Mouse (Mus musculus) intestine, embryonic 16.5 days (tissue): Measurements from ENCODE around the gene Cfap77. TPM values are rescaled to one million over a fixed set of nuclear protein-coding genes. Genes with fewer than 3 reads are reported as not detected.

ENCODE experiments used
- ATAC-seq: fragments of 200-750 bp; cut with Nextera tagmentation; 2 replicates; pipeline ENCODE4 v1.8.0; 2017; ENCODE audit warnings: moderate TSS enrichment, moderate library complexity
- H3K27ac ChIP-seq: fragments of 300-500 bp; sonication (generic); 2 replicates; pipeline ENCODE4 v1.5.1; 2014; ENCODE audit warnings: mild to moderate bottlenecking, low read length
- H3K27me3 ChIP-seq: fragments of 300-500 bp; sonication (generic); replicated peaks from 2 replicates; pipeline ENCODE4 v1.6.1; 2014; ENCODE audit warnings: low read length, control low read depth, mixed read lengths; ENCODE audit not compliant: control insufficient read depth, insufficient read depth
- H3K36me3 ChIP-seq: fragments of 300-500 bp; sonication (generic); 2 replicates; pipeline ENCODE4 v1.6.1; 2014; ENCODE audit warnings: low read length, control low read depth; ENCODE audit not compliant: control insufficient read depth, insufficient read depth
- H3K4me1 ChIP-seq: fragments of 300-500 bp; sonication (generic); 2 replicates; pipeline ENCODE4 v1.6.1; 2014; ENCODE audit warnings: low read length, control low read depth, mixed read lengths; ENCODE audit not compliant: control insufficient read depth, insufficient read depth
- H3K4me2 ChIP-seq: fragments of 300-500 bp; sonication (generic); 2 replicates; pipeline ENCODE4 v1.6.1; 2014; ENCODE audit warnings: low read depth, low read length, control low read depth
- H3K4me3 ChIP-seq: fragments of 300-500 bp; sonication (generic); 2 replicates; pipeline ENCODE4 v1.5.1; 2014; ENCODE audit warnings: mild to moderate bottlenecking, low read length
- H3K9ac ChIP-seq: fragments of 300-500 bp; sonication (generic); 2 replicates; pipeline ENCODE4 v1.6.1; 2014; ENCODE audit warnings: low read depth, low read length
- H3K9me3 ChIP-seq: fragments of 300-500 bp; sonication (generic); 2 replicates; pipeline ENCODE4 v1.6.1; 2016; ENCODE audit warnings: low read length, control low read depth; ENCODE audit not compliant: control insufficient read depth
- WGBS: fragments of 180-500 bp; shearing (Covaris S2); extraction: QIAGEN DNeasy Blood & Tissue Kit; methylation state at CpG from one replicate; pipeline ENCODE4 v1.1.7; 2014; 5-methylcytosine and 5-hydroxymethylcytosine counted together
- polyA plus RNA-seq: library from polyadenylated mRNA; unstranded; fragments of >200 nt; fragmentation: Nextera tagmentation; extraction: Ambion mirVana; gene quantifications from 2 replicates; pipeline ENCODE4 v1.2.1, GENCODE M21; 2015

Gene Cfap77
- polyA plus RNA-seq, 1 experiment from 2014 or later = 0.31 TPM

DNA sequence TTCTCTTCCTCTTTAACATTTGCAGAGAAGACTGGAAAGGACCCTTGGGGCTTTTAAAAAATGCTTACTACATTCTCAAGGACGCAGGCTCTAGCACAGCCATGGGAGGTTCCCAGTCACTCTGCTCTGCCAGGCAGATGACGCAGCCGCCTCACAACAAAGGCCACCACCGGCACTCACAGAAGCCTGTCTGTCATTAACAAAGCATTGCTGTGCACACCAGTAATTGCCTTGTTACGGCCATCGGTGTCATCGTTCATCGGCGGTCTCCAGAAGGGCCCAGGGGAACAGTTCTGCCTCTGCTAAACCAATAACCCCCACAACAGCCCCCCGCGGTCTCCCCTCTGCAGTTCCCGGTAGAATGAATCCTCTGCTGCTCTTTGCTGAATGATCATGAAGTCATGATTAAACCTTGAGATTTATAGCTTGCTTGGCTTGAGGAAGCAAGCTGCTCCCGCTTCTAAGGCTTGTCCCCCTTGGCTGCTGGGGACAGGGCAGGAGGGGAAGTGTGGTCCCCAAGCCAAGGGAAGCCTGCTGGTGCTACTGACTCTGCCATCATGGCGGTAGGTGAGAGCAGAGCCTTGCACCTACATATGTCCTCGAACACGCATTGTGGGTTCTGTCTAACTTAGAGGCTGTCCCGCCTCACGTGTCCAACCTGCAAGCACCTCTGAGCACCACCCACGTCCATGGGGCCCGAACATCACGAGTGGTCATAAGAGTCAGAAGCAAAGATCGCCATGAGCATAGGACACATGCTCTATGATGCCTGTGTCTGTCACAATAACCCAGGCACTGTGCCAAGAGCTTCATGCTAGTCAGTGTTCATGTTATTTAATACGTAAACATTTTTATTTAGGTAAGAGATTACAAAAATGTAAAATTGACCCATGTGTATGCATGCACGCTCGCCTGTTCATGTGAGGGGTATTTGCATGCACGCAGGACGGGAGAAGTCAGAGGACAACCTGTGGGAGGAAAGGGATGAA, 38.0 kb downstream of the Cfap77 start:
- 55% methylated on average over 27 of the region's 27 CpGs for WGBS
- H3K9me3 ChIP-seq = no peaks in the 10 kb centered on the region
- no peaks in the 10 kb centered on the region for H3K27me3 ChIP-seq
- no peak overlapping the region for H3K9ac ChIP-seq
- H3K4me2 ChIP-seq = no peak overlapping the region
- no peaks in the 10 kb centered on the region for H3K36me3 ChIP-seq
- H3K4me1 ChIP-seq = peaks cover 3% of the 10 kb centered on the region; the same call in 1 of the 2 replicates
- no peak overlapping the region for H3K27ac ChIP-seq
- no peak overlapping the region for H3K4me3 ChIP-seq
- ATAC-seq = no peak

DNA sequence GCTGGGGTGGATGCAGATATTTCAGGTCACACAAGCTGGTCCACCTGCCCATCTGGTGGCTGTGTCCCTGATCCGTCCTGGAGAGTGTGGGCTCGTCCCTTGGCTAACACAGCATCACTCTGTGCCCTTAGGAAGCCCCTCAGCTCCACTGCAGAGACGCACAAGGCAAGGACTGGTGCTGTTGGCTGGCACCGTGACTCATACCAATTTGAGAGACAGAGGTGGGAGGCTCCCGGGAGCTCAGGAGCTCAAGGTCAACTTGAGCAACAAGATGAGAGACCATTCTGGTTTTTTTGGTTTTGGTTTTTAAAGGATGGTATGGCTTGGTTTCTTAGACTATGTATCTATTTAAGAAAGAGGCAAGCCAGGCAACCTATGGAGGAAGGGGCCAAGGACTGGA, 42.3 kb downstream of the Cfap77 start:
- Histone ChIP-seq H3K9ac (no peak overlapping the region), H3K27ac (no peak overlapping the region), H3K36me3 (no peaks in the 10 kb centered on the region), H3K4me2 (no peak overlapping the region), H3K4me1 (peaks cover 3% of the 10 kb centered on the region; the same call in 1 of the 2 replicates), H3K4me3 (no peak overlapping the region), H3K9me3 (no peaks in the 10 kb centered on the region), H3K27me3 (no peaks in the 10 kb centered on the region)
- WGBS = 66% methylated on average over 5 of the region's 5 CpGs
- no peak for ATAC-seq

DNA sequence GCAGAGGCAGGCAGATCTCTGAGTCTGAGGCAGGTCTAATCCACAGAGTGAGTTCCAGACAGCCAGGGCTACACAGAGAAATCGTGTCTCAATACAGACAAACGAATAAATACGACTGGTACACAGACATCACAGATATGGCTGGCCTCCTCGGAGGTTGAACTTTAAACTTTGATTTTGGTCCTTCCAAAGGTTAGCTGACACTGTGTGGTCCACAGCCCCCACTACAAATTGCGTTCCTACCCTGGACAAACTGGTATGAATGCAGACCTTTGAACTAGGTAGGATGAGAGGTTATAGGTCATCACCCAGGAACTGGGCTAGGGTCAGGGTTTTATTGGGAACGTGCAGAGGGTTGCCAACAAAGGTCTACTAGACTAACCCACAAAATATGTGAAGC, 47.2 kb downstream of the Cfap77 start:
- ATAC-seq = no peak
- Histone ChIP-seq H3K27ac (no peak overlapping the region), H3K36me3 (no peaks in the 10 kb centered on the region), H3K4me2 (no peak overlapping the region), H3K9ac (no peak overlapping the region), H3K4me3 (no peak overlapping the region), H3K9me3 (no peaks in the 10 kb centered on the region), H3K4me1 (no peaks in the 10 kb centered on the region), H3K27me3 (no peaks in the 10 kb centered on the region)
- 73% methylated on average over 6 of the region's 6 CpGs for WGBS

DNA sequence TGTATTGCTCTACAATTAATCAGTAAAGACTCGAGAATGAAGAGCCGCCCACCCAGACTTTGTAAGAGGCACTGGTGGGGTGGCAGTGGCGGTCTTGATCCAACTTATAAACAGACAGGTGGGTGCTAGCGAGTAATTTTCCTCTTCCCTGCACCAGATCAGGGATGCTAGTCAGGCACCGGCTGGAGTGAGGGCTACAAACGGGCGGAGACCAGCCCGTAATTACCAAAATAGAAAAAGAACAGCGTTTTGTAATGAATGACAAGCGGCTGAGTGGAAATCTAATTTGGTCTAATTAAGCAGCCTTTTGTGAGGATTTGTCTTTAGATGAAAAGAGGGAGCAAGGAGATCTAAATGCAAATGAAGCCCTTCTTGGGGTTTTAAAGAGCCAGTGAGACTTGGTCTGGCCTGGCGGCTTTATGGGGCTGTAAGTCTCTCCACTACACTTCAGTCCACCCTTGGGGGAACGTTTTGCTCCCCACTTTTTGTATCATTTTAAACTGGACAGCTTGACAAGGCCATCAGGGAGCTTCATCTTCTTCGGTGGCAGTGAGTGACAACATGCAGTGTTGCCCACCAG, 48.3 kb downstream of the Cfap77 start:
- no peaks in the 10 kb centered on the region for H3K4me1 ChIP-seq
- H3K27me3 ChIP-seq = no peaks in the 10 kb centered on the region
- no peaks in the 10 kb centered on the region for H3K36me3 ChIP-seq
- no peak overlapping the region for H3K9ac ChIP-seq
- no peaks in the 10 kb centered on the region for H3K9me3 ChIP-seq
- no peak overlapping the region for H3K27ac ChIP-seq
- no peak overlapping the region for H3K4me3 ChIP-seq
- 74% methylated on average over 13 of the region's 13 CpGs for WGBS
- no peak overlapping the region for H3K4me2 ChIP-seq
- no peak for ATAC-seq

DNA sequence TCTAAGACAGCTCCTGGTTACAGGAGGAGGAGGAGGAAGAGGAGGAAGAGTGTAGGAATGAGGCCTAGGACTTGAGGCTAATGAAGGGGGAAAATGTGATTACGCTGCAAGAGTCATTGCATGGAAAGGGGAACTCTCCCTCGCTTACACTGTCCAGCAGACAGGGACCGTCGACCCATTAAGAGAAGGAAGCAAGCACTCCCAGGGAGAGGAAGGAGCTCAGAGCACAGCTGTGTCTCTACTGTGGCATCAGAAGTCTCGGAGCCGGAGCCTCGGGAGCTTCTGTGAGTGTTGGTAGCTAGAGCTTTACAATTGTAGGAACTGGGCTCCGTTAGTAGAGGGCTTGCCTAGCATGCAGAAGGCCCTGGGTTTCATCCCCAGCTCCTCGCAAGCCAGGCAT, 50.8 kb downstream of the Cfap77 start:
- no peak overlapping the region for H3K4me2 ChIP-seq
- ATAC-seq = no peak
- no peaks in the 10 kb centered on the region for H3K27me3 ChIP-seq
- H3K9ac ChIP-seq = no peak overlapping the region
- H3K27ac ChIP-seq = no peak overlapping the region
- H3K4me1 ChIP-seq = no peaks in the 10 kb centered on the region
- no peak overlapping the region for H3K4me3 ChIP-seq
- H3K36me3 ChIP-seq = no peaks in the 10 kb centered on the region
- 60% methylated on average over 9 of the region's 9 CpGs for WGBS
- no peaks in the 10 kb centered on the region for H3K9me3 ChIP-seq

DNA sequence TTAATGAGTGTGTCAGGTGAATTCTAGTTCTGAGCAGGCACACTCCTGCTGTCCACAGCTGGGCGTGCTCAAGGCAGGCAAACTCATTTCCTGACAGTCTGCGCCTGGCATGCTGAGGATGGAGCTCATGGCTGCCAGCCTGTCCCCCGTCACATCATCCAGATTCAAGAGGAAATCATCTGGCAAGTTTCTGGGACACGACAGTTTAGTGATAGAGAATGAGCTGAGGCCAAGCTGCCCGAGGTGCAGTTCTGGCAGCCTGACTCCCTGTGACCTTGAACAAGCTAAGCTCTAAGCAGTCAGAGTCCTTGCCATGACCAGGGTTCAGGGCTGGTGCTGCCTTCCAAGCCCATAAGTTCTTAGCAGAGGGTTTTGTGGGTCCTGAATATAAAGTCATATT, 56.6 kb downstream of the Cfap77 start:
- Histone ChIP-seq H3K4me1 (no peaks in the 10 kb centered on the region), H3K27ac (no peak overlapping the region), H3K27me3 (no peaks in the 10 kb centered on the region), H3K4me3 (no peak overlapping the region), H3K36me3 (no peaks in the 10 kb centered on the region), H3K9me3 (no peaks in the 10 kb centered on the region), H3K4me2 (no peak overlapping the region), H3K9ac (no peak overlapping the region)
- 60% methylated on average over 5 of the region's 5 CpGs for WGBS
- no peak for ATAC-seq

DNA sequence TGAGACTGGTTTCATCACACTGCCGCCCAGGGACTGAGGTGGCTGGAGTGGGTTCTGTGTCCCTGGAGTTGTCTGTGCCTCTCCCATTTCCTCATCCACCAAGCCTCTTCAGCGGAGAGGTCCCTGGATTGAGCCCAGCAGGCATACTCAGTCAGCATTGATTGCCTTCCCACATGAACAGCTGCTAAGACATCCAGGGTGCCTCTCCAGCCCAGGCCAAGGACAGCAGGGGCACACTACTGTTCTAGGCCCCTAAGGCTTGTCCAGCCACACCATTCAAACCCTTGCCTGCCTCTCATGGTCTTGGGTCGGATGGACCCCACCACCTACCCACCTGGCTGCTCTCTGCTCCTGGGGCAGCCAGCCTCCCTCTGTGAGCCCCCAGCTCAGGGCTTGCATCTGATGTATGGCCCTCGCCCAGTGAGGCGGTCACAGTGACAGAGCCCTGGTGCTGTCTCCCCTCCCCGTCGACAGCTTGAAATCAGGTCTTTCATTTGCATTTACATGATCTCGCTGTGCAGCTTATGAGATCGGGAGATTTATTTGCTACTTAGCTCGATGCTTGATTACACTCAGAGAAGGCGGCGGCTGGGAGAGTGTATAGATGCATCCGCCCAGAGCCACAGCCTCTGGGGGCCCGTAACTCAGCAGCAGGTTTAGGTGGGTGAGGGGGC, 57.6 kb downstream of the Cfap77 start:
- no peak overlapping the region for H3K4me2 ChIP-seq
- no peak overlapping the region for H3K27ac ChIP-seq
- H3K9me3 ChIP-seq = no peaks in the 10 kb centered on the region
- no peak for ATAC-seq
- H3K4me1 ChIP-seq = no peaks in the 10 kb centered on the region
- H3K36me3 ChIP-seq = no peaks in the 10 kb centered on the region
- no peak overlapping the region for H3K9ac ChIP-seq
- H3K27me3 ChIP-seq = no peaks in the 10 kb centered on the region
- H3K4me3 ChIP-seq = no peak overlapping the region
- 60% methylated on average over 14 of the region's 14 CpGs for WGBS

DNA sequence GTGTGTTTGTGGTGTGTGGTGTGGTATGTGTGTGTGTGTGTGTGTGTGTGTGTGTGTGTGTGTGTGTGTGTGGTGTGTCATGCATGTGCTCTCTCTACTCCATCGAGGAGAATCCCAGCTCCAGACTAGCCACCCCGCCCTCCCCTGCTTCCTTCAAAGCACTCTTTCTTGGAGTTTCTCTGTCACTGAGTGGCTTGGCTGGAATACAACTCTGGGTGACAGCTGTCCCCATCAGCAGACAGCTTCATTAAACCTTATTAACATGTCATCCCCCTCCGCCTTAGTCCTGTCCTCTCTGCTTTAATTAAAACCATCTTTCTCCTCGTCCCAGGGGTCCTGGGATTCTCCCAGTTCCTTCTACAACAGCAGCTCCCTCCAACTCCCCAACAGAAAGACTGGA, 59.4 kb downstream of the Cfap77 start:
- Histone ChIP-seq H3K27ac (no peak overlapping the region), H3K27me3 (no peaks in the 10 kb centered on the region), H3K4me2 (no peak overlapping the region), H3K9ac (no peak overlapping the region), H3K36me3 (no peaks in the 10 kb centered on the region), H3K9me3 (no peaks in the 10 kb centered on the region), H3K4me3 (no peak overlapping the region), H3K4me1 (no peaks in the 10 kb centered on the region)
- WGBS = 69% methylated on average over 4 of the region's 4 CpGs
- no peak for ATAC-seq

DNA sequence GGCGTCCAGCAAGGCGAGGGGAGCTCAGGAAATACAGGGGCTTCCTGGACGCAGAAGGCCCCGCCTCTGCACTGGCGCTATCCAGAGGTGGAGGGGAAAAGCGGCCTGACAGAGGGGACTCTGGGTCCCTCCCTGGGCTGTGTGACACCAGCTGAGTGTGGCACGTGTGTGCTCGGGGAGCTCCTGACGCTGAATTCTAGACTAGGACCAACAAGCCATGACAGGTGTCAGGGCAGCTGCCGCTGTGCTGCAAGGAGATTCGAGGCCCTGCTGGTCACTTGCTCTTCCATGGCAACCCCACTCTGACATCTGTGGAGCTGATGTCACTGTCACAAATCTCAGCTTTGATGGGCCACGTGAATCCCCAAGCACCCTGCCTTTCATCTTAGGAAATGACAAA, 60.9 kb downstream of the Cfap77 start:
- no peaks in the 10 kb centered on the region for H3K27me3 ChIP-seq
- no peak overlapping the region for H3K4me3 ChIP-seq
- no peak overlapping the region for H3K4me2 ChIP-seq
- H3K9ac ChIP-seq = no peak overlapping the region
- H3K4me1 ChIP-seq = no peaks in the 10 kb centered on the region
- H3K36me3 ChIP-seq = no peaks in the 10 kb centered on the region
- H3K27ac ChIP-seq = no peak overlapping the region
- ATAC-seq = no peak
- WGBS = 73% methylated on average over 12 of the region's 12 CpGs
- H3K9me3 ChIP-seq = no peaks in the 10 kb centered on the region
